Mouse (Mus musculus) brain, embryonic 14.5 days (tissue): ENCODE data around the gene Gm17783. TPM values are rescaled to one million over a fixed set of nuclear protein-coding genes. Genes with fewer than 3 reads are reported as not detected.
"Not testable (repeated sequence)": the region's sequence is repeated elsewhere in the genome, so short reads cannot be mapped to it uniquely, and the experiment has no call there.

Experiments used
- DNase-seq: peaks from one replicate; pipeline ENCODE4 v3.0.0-alpha.2; 2011; ENCODE audit warnings: low read depth
- CTCF ChIP-seq: fragments of 200-500 bp; IDR thresholded peaks from 2 replicates; pipeline ENCODE4 v1.5.1; 2012; ENCODE audit warnings: inconsistent platforms, mild to moderate bottlenecking, moderate library complexity, borderline replicate concordance; ENCODE audit not compliant: insufficient read depth, insufficient read length; ENCODE audit errors: extremely low read depth
- POLR2A ChIP-seq: fragments of 200-500 bp; IDR thresholded peaks from 2 replicates; pipeline ENCODE4 v1.6.1; 2012; ENCODE audit warnings: mild to moderate bottlenecking, inconsistent platforms, borderline replicate concordance; ENCODE audit not compliant: poor library complexity, insufficient read depth, insufficient read length, severe bottlenecking; ENCODE audit errors: extremely low read depth
- polyA plus RNA-seq: library from polyadenylated mRNA; depleted of rRNA; stranded (reverse); fragments of >200 nt; gene quantifications from 2 replicates; pipeline ENCODE4 v1.2.3, GENCODE M21; 2012; rRNA removed

The Gm17783 gene
- polyA plus RNA-seq, result not detected in 2 replicates

GRCm38 (mm10) chr16:45531950-45532349 lies at the start of gene Gm17783:
Gene Gm17783, minus strand, starts transcription at chr16:45532050.
- no peak for TF ChIP-seq POLR2A
- TF ChIP-seq CTCF, result no peak

DNA sequence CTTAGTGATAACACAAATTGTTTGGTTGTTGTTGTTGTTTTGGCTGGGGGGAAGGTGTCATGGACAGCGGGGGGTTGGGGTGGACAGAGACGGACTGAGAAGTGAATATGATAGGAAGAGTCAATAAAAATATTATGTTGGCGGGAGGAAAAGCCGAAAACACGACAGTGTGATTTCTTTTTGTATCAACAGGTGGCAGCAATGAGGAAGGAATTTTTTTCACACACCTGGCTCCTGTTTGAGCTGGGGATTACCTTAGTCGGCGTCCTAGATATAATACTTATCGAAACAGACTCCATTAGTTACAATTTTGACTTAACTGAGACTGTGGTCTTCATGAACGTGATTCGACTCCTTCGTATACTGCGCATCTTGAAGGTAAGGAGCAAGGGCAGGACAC lies 48.0 kb upstream of the Gm17783 start:
- TF ChIP-seq POLR2A (no peak), CTCF (no peak)
- DNase-seq, result no peak

More at GRCm38 (mm10) chr16:45531950-45532349, at the start of gene Gm17783:
- no peak for DNase-seq

DNA sequence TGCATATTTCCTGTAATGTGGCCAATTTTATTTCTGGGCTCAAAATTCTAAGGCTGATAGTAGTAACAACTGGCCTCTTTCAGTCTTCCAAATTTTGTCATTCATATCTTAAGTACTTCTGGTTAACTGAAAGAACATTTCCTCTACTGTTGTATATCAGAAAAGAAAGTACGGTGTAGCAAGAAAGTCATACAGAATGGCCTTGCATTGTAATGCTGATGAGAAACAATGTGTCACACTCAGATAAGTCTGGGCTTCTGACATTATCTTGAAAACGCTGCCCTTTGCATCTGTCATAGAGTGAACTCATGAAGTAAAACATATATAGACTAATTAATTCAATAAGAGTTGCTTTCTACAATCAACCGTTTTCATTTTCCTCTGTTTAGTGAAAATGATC lies 40.5 kb upstream of the Gm17783 start:
- TF ChIP-seq POLR2A (no peak), CTCF (no peak)
- no peak for DNase-seq

GRCm38 (mm10) chr16:45561747-45562146 lies 29.9 kb upstream of the Gm17783 start:
- no peak for DNase-seq
- TF ChIP-seq POLR2A (no peak), CTCF (no peak)

GRCm38 (mm10) chr16:45551579-45551978 lies 19.7 kb upstream of the Gm17783 start:
- no peak for TF ChIP-seq POLR2A
- no peak for TF ChIP-seq CTCF
- no peak for DNase-seq

DNA sequence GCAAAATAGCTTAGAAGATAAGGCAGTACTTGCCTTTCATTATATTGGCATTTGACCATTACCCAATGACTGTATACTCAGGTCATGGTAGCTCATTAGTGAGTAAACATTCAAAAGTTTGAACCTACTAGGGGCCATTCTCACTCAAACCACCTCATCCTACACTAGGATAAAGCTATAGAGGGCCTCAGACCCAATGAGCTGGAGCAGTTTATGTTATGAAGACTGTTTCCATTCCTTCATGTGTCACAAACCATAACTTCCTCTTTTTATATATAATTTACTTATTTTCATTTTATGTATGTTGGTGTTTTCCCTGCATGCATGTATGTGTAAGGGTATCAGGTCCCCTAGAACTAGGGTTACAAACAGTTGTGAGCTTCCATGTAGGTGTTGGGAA lies 16.1 kb upstream of the Gm17783 start:
- DNase-seq, result no peak
- TF ChIP-seq CTCF, result no peak
- TF ChIP-seq POLR2A, result no peak

GRCm38 (mm10) chr16:45544341-45544740 lies 12.5 kb upstream of the Gm17783 start:
- no peak for DNase-seq
- TF ChIP-seq CTCF (no peak), POLR2A (no peak)

DNA sequence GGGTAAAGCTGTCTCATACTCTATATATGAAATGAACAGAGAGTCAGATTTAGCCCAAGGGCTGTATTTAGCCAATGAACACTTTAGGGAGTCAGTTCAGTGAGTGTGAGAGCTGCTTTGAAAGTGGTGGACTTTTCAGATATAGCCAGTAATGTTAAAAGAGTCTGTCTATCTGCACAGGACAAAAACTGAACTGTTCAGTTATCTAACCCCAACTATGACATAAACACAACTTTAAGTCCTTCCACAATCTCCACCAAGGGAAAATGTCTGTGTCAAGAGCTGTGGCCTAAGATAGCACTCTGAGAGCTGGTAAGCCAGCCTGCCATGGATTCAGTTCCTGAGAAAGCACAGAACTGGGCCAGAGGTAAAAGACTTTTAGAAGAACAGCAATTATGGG lies 10.3 kb upstream of the Gm17783 start:
- TF ChIP-seq CTCF (no peak), POLR2A (no peak)
- DNase-seq, result no peak

DNA sequence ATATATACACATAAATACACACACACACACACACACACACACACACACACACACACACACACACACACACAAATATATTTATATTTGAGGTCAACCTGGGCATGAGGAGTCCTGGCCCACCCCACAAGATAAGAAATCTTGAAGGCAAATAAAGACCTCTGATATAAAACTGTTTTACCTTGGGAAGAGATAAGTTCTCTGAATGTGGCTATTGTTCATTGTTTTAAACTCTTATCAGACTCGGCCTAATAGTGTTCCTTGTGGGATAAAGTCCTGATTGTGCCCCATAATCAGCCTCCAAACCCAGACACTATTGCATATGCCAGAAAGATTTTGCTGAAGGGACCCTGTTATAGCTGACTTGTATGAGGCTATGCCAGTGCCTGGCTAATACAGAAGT lies 6.5 kb upstream of the Gm17783 start:
- DNase-seq, result not testable (repeated sequence)

- DNase-seq, result no peak
- TF ChIP-seq POLR2A (no peak), CTCF (no peak)
Measured at GRCm38 (mm10) chr16:45535009-45535408, 3.2 kb upstream of the Gm17783 start, which contains the start of gene Slc9c1. Gene Slc9c1, plus strand, starts transcription at chr16:45535309.

GRCm38 (mm10) chr16:45525551-45525950 lies 6.3 kb downstream of the Gm17783 start:
- TF ChIP-seq CTCF (no peak), POLR2A (no peak)
- no peak for DNase-seq

- TF ChIP-seq POLR2A, result no peak
- TF ChIP-seq CTCF, result no peak
Measured at GRCm38 (mm10) chr16:45495326-45495725, 36.5 kb downstream of the Gm17783 start.

GRCm38 (mm10) chr16:45492927-45493326 lies 38.9 kb downstream of the Gm17783 start, which contains the start of gene Gm609:
Gene Gm609, minus strand, starts transcription at chr16:45492969.
- DNase-seq, result no peak

More at GRCm38 (mm10) chr16:45495326-45495725, 36.5 kb downstream of the Gm17783 start:
- no peak for DNase-seq

More at GRCm38 (mm10) chr16:45492927-45493326, 38.9 kb downstream of the Gm17783 start, which contains the start of gene Gm609:
- TF ChIP-seq CTCF (no peak), POLR2A (no peak)
